Comparison of ENCODE assay signal across 8 mouse cellular contexts in genomic region chr15:79804352-79805071, GRCm38 (mm10). TPM values are rescaled to one million over a fixed set of nuclear protein-coding genes. Genes with fewer than 3 reads are reported as not detected.
DNase-seq lines count a peak whose midpoint lies in the region; ATAC-seq lines count a peak whose summit lies in the region.

Nptxr (minus strand) TSS chr15:79804766.

- H3K27me3 ChIP-seq in intestine, embryonic 16.5 days (replicated peaks; ENCODE audit: control insufficient read depth, insufficient read depth, low read length): peaks cover 60% of the 10 kb centered on the region

- intact Hi-C loops in gastrocnemius, postnatal 14 days (cut with DNase I; ENCODE audit: low total_unique reads): loop anchor here (5.0 kb wide), 1 partner anchor 713 kb away; no protein-coding TSS in a partner anchor

- H3K27ac ChIP-seq in intestine, embryonic 16.5 days (ENCODE audit: low read length): no peak within 1 kb of the TSS

- H3K4me2 ChIP-seq in intestine, embryonic 16.5 days (ENCODE audit: low read depth, low read length): peak within 1 kb of the TSS; percentile 92

- DNase-seq in lung, adult 18-20 months: peak; percentile 38 to 51
- DNase-seq in lung, postnatal 25 days (ENCODE audit: low spot score): no peak
- DNase-seq in cerebellum, adult 9-11 months: peak; percentile 82
- DNase-seq in gastrocnemius, postnatal 14 days: peak; percentile 43
- peak; percentile 13 for DNase-seq in liver
- DNase-seq in neural tube, embryonic 10.5 days (ENCODE audit: extremely low spot score, low spot score): peak; percentile 68

- H3K9ac ChIP-seq in intestine, embryonic 16.5 days (ENCODE audit: low read depth, low read length): peak within 1 kb of the TSS; percentile 68

- no peaks in the 10 kb centered on the region for H3K9me3 ChIP-seq in intestine, embryonic 16.5 days (ENCODE audit: control insufficient read depth, low read length)

- H3K4me3 ChIP-seq in intestine, embryonic 16.5 days (ENCODE audit: low read length): peak within 1 kb of the TSS; percentile 66

- peaks cover 8% of the 10 kb centered on the region; the same call in 1 of the 2 replicates for H3K4me1 ChIP-seq in intestine, embryonic 16.5 days (ENCODE audit: control insufficient read depth, insufficient read depth, low read length)

- peak; percentile 87 for ATAC-seq in intestine, embryonic 16.5 days
- ATAC-seq in monocyte, adult 5-6 weeks (replicated peaks; ENCODE audit: insufficient number of reproducible peaks, low FRiP score, low TSS enrichment, poor library complexity, severe bottlenecking): no peak

- H3K36me3 ChIP-seq in intestine, embryonic 16.5 days (ENCODE audit: control insufficient read depth, insufficient read depth, low read length): no peaks in the 10 kb centered on the region

- under 1% methylated on average over 89 of the region's 91 CpGs for WGBS in intestine, embryonic 16.5 days

RNA-seq across cellular contexts. Expression of gene Nptxr, which starts in this region (rescaled TPM):
- total RNA-seq in gastrocnemius, postnatal 14 days (2021): 1 to 10 TPM; 1.9 to 2.6 TPM
- 1.3 and 1.8 TPM in 2 replicates for polyA plus RNA-seq in intestine, embryonic 16.5 days (2015; fragmentation: Nextera tagmentation; extraction: Ambion mirVana)
- total RNA-seq in monocyte, adult 5-6 weeks (2017): 0.10 TPM in 1 of 3 replicates, not detected in the others
